Mouse (Mus musculus) midbrain, embryonic 16.5 days (tissue): ENCODE data around the gene Elovl6. TPM values are rescaled to one million over a fixed set of nuclear protein-coding genes. Genes with fewer than 3 reads are reported as not detected.

Experiments
- ATAC-seq: fragments of 200-750 bp; cut with Nextera tagmentation; 2 replicates; pipeline ENCODE4 v1.8.0; 2017; ENCODE audit warnings: moderate TSS enrichment
- H3K27ac ChIP-seq: fragments of 300-500 bp; sonication (generic); 2 replicates; pipeline ENCODE4 v1.5.1; 2014; ENCODE audit warnings: mild to moderate bottlenecking, low read length, mixed read lengths
- H3K27me3 ChIP-seq: fragments of 300-500 bp; sonication (generic); 2 replicates; pipeline ENCODE4 v1.6.1; 2014; ENCODE audit warnings: low read depth, low read length, mixed read lengths; ENCODE audit not compliant: control insufficient read depth, insufficient read depth
- H3K36me3 ChIP-seq: fragments of 300-500 bp; sonication (generic); 2 replicates; pipeline ENCODE4 v1.6.1; 2014; ENCODE audit warnings: mild to moderate bottlenecking, low read length, moderate library complexity, mixed read lengths; ENCODE audit not compliant: control insufficient read depth, insufficient read depth
- H3K4me1 ChIP-seq: fragments of 300-500 bp; sonication (generic); 2 replicates; pipeline ENCODE4 v1.6.1; 2014; ENCODE audit warnings: mild to moderate bottlenecking, low read length, mixed read lengths; ENCODE audit not compliant: control insufficient read depth, insufficient read depth
- H3K4me2 ChIP-seq: fragments of 300-500 bp; sonication (generic); 2 replicates; pipeline ENCODE4 v1.6.1; 2014; ENCODE audit warnings: mild to moderate bottlenecking, low read length, mixed read lengths
- H3K4me3 ChIP-seq: fragments of 300-500 bp; sonication (generic); 2 replicates; pipeline ENCODE4 v1.5.1; 2014; ENCODE audit warnings: low read depth, mild to moderate bottlenecking, low read length, moderate library complexity, mixed read lengths
- H3K9ac ChIP-seq: fragments of 300-500 bp; sonication (generic); 2 replicates; pipeline ENCODE4 v1.6.1; 2014; ENCODE audit warnings: low read depth, low read length, mixed read lengths
- H3K9me3 ChIP-seq: fragments of 300-500 bp; sonication (generic); replicated peaks from 2 replicates; pipeline ENCODE4 v1.6.1; 2014; ENCODE audit warnings: mild to moderate bottlenecking, low read length, mixed read lengths; ENCODE audit not compliant: control insufficient read depth, poor library complexity, severe bottlenecking
- WGBS: fragments of 180-500 bp; shearing (Covaris S2); extraction: QIAGEN DNeasy Blood & Tissue Kit; methylation state at CpG from one replicate; pipeline ENCODE4 v1.1.7; 2014; 5-methylcytosine and 5-hydroxymethylcytosine counted together
- polyA plus RNA-seq: library from polyadenylated mRNA; unstranded; fragments of >200 nt; fragmentation: Nextera tagmentation; extraction: Ambion mirVana; gene quantifications from 2 replicates; pipeline ENCODE4 v1.2.1, GENCODE M21; 2015

Gene Elovl6
- polyA plus RNA-seq, 1 experiment from 2014 or later, result 46.7 TPM

DNA sequence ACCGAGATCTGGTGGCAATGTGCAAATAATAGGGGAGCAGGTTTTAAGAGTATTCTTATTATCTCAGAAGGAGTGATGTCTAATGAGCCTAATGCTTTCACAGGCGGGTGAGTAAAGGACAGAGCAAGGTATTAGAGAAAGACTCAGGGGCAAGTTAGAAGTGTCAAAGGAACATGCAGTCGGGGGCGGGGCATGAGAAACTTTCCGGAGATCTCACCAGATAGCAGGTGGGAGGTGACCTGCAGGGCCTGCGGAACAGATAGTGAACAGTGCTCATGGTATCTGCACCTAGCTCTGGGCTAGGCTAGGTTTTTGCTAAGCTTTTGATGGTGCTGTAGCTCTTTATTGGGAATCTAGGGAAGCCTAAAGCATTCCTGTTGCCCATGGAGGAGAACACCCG lies 25.4 kb downstream of the Elovl6 start:
- no peak for ATAC-seq
- Histone ChIP-seq H3K27me3 (no peaks in the 10 kb centered on the region), H3K4me1 (no peaks in the 10 kb centered on the region), H3K27ac (no peak overlapping the region), H3K4me2 (no peak overlapping the region), H3K9ac (no peak overlapping the region), H3K4me3 (no peak overlapping the region), H3K9me3 (no peaks in the 10 kb centered on the region), H3K36me3 (no peaks in the 10 kb centered on the region)
- 87% methylated on average over 7 of the region's 7 CpGs for WGBS

DNA sequence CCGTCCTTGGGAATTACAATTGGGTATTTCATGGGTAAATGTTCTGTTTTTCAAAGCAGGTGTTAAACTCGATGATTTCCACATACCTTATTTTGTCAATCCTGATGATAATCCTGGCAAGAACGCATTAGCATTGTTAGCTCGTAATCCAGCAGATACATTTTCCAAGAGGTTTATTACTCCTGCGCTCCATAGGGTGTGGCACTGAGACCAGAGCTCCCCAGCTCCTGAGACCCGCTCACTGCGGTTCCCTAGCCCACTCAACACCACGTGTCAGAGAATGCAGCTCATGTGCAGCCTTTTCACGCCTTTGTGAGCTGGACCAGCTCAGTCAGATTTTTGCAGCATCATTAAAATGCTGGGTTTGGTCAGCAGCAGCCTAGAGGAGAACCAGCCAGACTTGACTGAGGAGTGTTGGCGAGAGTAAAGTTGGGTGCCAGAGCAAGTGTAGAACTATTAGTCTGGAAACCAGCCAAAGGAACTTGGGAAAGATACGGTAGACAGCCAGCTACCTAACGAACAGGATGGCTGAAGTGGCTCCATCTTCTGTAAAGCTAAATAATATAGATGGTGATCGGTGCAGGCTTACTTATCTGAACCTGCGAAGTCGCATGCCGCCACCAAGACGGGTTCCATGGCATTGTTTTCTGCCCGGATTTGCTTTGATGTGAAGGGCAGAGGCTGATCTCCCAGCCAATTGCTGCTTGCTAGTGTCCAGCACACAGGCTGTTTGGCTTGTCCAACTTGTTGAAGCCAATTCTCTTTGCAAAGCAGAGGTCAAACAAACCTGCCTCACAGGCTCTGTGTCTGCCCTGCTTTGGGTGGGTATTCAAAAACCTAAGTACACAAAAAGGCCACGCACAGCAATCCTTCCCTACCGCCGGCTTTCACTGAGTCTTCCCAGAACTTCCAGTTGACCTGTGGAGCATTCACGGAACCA lies 26.1 kb downstream of the Elovl6 start:
- H3K4me1 ChIP-seq, result no peaks in the 10 kb centered on the region
- no peak overlapping the region for H3K9ac ChIP-seq
- no peaks in the 10 kb centered on the region for H3K27me3 ChIP-seq
- no peaks in the 10 kb centered on the region for H3K36me3 ChIP-seq
- no peak overlapping the region for H3K4me2 ChIP-seq
- no peaks in the 10 kb centered on the region for H3K9me3 ChIP-seq
- H3K4me3 ChIP-seq, result no peak overlapping the region
- 88% methylated on average over 22 of the region's 22 CpGs for WGBS
- no peak for ATAC-seq
- no peak overlapping the region for H3K27ac ChIP-seq

DNA sequence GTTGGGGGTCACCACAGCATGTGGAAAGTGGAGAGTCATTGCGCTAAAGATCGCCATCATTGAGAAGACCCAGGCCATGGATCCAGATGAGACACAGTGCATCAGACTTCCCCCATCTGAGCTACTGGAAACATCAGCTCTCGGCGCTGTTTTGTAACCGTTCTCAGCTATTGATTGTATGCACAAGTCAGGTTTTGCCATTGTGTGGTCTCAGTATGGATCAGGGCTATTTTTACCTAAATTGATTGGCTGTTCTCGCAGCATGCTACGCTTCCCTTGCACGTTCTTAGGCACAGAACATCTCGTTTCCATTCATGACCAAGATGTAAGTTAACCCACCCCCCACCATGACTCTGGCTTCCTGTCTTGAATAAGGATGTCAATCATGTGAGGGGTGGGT lies 27.9 kb downstream of the Elovl6 start:
- Histone ChIP-seq H3K9me3 (no peaks in the 10 kb centered on the region), H3K9ac (no peak overlapping the region), H3K27me3 (no peaks in the 10 kb centered on the region), H3K36me3 (no peaks in the 10 kb centered on the region), H3K27ac (no peak overlapping the region), H3K4me2 (no peak overlapping the region), H3K4me3 (no peak overlapping the region), H3K4me1 (no peaks in the 10 kb centered on the region)
- ATAC-seq, result no peak
- WGBS, result 92% methylated on average over 9 of the region's 9 CpGs

DNA sequence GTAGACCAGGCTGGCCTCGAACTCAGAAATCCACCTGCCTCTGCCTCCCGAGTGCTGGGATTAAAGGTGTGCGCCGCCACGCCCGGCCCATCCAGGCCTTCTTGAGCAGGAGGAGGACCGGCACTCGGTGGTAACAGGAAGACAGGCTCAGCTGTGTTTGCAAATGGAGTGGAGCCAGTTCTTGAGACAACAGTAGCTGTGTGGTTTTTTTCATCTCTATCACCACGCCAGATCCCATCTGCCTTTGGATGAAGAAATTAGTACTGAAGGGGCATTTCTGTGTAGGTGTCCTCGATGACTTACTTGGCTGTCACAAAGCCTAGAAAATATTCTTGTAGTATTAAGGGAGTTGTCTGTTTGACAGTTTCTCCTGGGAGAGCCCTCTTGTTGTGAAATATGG lies 28.9 kb downstream of the Elovl6 start:
- no peaks in the 10 kb centered on the region for H3K9me3 ChIP-seq
- H3K4me1 ChIP-seq, result no peaks in the 10 kb centered on the region
- H3K4me3 ChIP-seq, result no peak overlapping the region
- 93% methylated on average over 10 of the region's 10 CpGs for WGBS
- no peak for ATAC-seq
- H3K36me3 ChIP-seq, result no peaks in the 10 kb centered on the region
- H3K27me3 ChIP-seq, result no peaks in the 10 kb centered on the region
- no peak overlapping the region for H3K9ac ChIP-seq
- no peak overlapping the region for H3K27ac ChIP-seq
- H3K4me2 ChIP-seq, result no peak overlapping the region

DNA sequence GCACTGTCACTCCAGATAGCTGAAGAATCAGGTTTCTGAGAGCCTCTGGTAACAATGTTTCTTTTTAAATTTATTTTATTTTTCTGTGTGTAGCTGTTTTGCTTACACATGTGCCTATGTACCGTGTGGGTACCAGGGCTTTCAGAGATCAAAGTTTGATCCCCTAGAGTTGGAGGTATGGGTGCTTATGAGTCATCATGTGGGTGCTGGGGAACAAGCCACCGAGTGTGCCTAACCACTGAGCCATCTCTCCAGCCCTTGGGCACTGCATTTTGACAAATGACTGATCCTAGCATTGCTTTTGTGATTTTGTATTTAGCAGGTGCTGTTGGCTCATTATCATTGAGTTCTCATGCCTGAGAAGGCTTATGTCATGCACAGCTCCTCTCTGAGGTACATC lies 29.7 kb downstream of the Elovl6 start:
- WGBS, result 93% methylated on average over 2 of the region's 2 CpGs
- H3K4me3 ChIP-seq, result no peak overlapping the region
- ATAC-seq, result no peak
- no peak overlapping the region for H3K9ac ChIP-seq
- no peaks in the 10 kb centered on the region for H3K36me3 ChIP-seq
- no peaks in the 10 kb centered on the region for H3K4me1 ChIP-seq
- no peak overlapping the region for H3K4me2 ChIP-seq
- no peaks in the 10 kb centered on the region for H3K9me3 ChIP-seq
- no peaks in the 10 kb centered on the region for H3K27me3 ChIP-seq
- H3K27ac ChIP-seq, result no peak overlapping the region

DNA sequence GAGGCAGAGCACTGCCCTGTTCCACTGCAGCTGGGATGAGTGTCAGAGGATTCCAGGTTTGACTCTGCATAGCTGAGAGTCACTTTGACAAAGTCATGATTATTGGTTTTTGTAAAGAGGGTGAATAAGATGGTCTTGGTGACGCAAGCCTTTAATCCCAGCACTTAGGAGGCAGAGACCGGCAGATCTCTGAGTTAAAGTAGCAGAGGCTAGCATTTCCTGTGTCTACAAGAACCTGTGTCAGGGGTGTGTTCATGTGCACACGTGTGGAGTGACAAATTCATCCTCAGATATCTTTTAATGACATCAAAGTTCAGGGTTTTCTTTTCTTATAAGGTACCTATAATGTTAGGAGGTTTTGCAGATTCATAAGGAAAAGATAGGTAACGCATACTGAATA lies 30.3 kb downstream of the Elovl6 start:
- H3K9me3 ChIP-seq, result no peaks in the 10 kb centered on the region
- no peak overlapping the region for H3K4me2 ChIP-seq
- no peak overlapping the region for H3K9ac ChIP-seq
- no peak overlapping the region for H3K27ac ChIP-seq
- no peak overlapping the region for H3K4me3 ChIP-seq
- H3K36me3 ChIP-seq, result no peaks in the 10 kb centered on the region
- ATAC-seq, result no peak
- H3K27me3 ChIP-seq, result no peaks in the 10 kb centered on the region
- H3K4me1 ChIP-seq, result no peaks in the 10 kb centered on the region
- 86% methylated on average over 4 of the region's 4 CpGs for WGBS

DNA sequence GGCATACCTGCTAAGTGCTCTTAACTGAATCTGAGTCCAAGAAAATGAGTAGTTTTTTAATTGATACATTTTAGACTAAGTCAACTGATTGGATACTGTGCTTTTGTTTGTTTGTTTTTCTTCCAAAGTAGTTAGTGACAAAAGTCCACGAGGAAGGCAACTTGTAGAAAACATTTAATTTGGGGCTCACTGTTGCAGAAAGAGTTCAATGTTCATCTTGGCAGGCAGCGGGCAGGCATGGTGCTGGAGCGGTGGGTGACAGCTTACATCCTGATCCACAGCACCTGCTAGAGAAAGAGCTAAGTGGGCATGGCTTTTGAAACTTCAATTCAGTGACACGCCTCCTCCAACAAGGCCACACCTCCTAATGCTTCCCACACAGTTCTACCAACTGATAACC lies 31.7 kb downstream of the Elovl6 start:
- H3K27ac ChIP-seq, result no peak overlapping the region
- no peak overlapping the region for H3K4me2 ChIP-seq
- H3K4me1 ChIP-seq, result peaks cover 3% of the 10 kb centered on the region; the same call in 1 of the 2 replicates
- no peaks in the 10 kb centered on the region for H3K9me3 ChIP-seq
- WGBS, result 96% methylated on average over 4 of the region's 4 CpGs
- H3K9ac ChIP-seq, result no peak overlapping the region
- ATAC-seq, result no peak
- no peaks in the 10 kb centered on the region for H3K36me3 ChIP-seq
- H3K27me3 ChIP-seq, result no peaks in the 10 kb centered on the region
- H3K4me3 ChIP-seq, result no peak overlapping the region

DNA sequence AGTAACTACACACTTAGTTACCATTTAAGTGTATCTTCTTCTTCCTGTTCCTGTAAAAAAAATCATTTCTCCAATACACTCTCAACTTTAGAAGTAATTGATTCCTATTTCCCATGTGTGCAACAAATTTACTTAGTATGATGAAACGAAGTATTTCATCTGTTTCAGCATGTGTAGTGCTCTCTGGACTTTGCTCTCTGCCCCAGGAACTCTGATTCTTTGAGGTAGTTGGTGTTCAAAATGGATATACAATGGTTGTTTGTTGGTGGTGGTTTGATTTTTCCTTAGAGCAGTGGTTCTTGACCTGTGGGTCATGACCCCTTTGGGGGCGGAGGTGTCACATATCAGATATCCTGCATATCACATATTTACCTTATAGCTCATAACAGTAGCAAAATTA lies 32.7 kb downstream of the Elovl6 start:
- Histone ChIP-seq H3K36me3 (no peaks in the 10 kb centered on the region), H3K9me3 (no peaks in the 10 kb centered on the region), H3K27ac (no peak overlapping the region), H3K27me3 (no peaks in the 10 kb centered on the region), H3K4me2 (no peak overlapping the region), H3K4me3 (no peak overlapping the region), H3K9ac (no peak overlapping the region), H3K4me1 (peaks cover 3% of the 10 kb centered on the region; the same call in 1 of the 2 replicates)
- 91% methylated on average over 2 of the region's 2 CpGs for WGBS
- no peak for ATAC-seq

DNA sequence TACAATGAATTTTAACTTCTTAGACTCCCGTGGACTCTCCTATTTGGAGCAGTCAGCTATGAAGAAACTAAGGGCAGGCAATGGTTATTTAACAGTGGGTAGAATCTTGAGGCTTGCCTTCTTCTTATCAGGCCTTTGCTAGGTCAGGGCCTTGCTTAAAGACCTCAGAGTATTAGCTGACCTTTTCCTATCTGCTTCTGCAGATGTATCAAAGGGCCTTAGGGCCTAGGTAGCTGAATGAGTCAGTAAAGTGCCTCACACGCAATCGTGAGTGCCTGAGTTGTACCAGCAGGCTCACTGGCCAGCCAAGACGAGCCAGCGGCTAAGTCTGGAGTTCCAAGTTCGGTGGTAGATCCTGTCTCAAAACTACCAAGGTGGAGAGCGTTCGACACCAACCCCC lies 33.3 kb downstream of the Elovl6 start:
- Histone ChIP-seq H3K4me3 (no peak overlapping the region), H3K9ac (no peak overlapping the region), H3K4me1 (peaks cover 3% of the 10 kb centered on the region; the same call in 1 of the 2 replicates), H3K36me3 (no peaks in the 10 kb centered on the region), H3K27ac (no peak overlapping the region), H3K27me3 (no peaks in the 10 kb centered on the region), H3K9me3 (no peaks in the 10 kb centered on the region), H3K4me2 (no peak overlapping the region)
- no peak for ATAC-seq
- 93% methylated on average over 8 of the region's 8 CpGs for WGBS
